ENCODE assay signal across 27 mouse cellular contexts in genomic region chr8:19919086-19919485, GRCm38 (mm10). TPM values are rescaled to one million over a fixed set of nuclear protein-coding genes. Genes with fewer than 3 reads are reported as not detected.
"Had no signal": no experiment of that assay in that cellular context is flagged by ENCODE, and none has a peak within 500 bp of the region (broad histone marks: within the 10 kb centered on the region; RNA-seq: fewer than 3 reads in every experiment).

No protein-coding gene starts in this region.

RNA-seq across cellular contexts. Expression of gene Gm31371, which starts 15.9 kb away (rescaled TPM):
- polyA plus RNA-seq: limb, embryonic 10.5 days; limb, embryonic 11.5 days; limb, embryonic 12.5 days; limb, embryonic 13.5 days; liver, adult 2 months; liver, embryonic 11.5 days; liver, embryonic 12.5 days; liver, embryonic 13.5 days; liver, embryonic 14.5 days; liver, embryonic 15.5 days; liver, embryonic 16.5 days; liver, postnatal 0 days; lung, adult 2 months; lung, embryonic 14.5 days; lung, embryonic 15.5 days; lung, embryonic 16.5 days; lung, postnatal 0 days; macrophage; midbrain, embryonic 10.5 days; midbrain, embryonic 11.5 days; midbrain, embryonic 12.5 days; midbrain, embryonic 13.5 days; midbrain, embryonic 14.5 days; midbrain, embryonic 15.5 days; midbrain, embryonic 16.5 days; myocyte; neural tube, embryonic 11.5 days had no signal
